Mouse (Mus musculus) C2C12 (cell line): Measurements from ENCODE around the gene Mrps18a. TPM values are rescaled to one million over a fixed set of nuclear protein-coding genes. Genes with fewer than 3 reads are reported as not detected.

ENCODE experiments used
- H3K27me3 ChIP-seq: one replicate; pipeline ENCODE4 v1.6.1; 2011; ENCODE audit not compliant: control insufficient read depth, insufficient read depth, insufficient read length
- H3K36me3 ChIP-seq: one replicate; pipeline ENCODE4 v1.6.1; 2011; ENCODE audit not compliant: control insufficient read depth, insufficient read depth
- H3K4me3 ChIP-seq: one replicate; pipeline ENCODE4 v1.5.1; 2011; ENCODE audit warnings: mild to moderate bottlenecking, control low read depth; ENCODE audit not compliant: poor library complexity, insufficient read depth, severe bottlenecking
- H3K79me2 ChIP-seq: one replicate; pipeline ENCODE4 v1.6.1; 2011; ENCODE audit not compliant: control insufficient read depth, insufficient read depth
- H3K79me3 ChIP-seq: one replicate; pipeline ENCODE4 v1.6.1; 2011; ENCODE audit warnings: low read depth, control low read depth
- H3ac ChIP-seq: one replicate; pipeline ENCODE3; 2011; ENCODE audit warnings: low read depth; ENCODE audit not compliant: control insufficient read depth, insufficient read length
- CEBPB ChIP-seq: IDR thresholded peaks from one replicate; pipeline ENCODE4 v1.6.1; 2011; ENCODE audit warnings: low read depth, mild to moderate bottlenecking, control low read depth, moderate library complexity
- CTCF ChIP-seq: IDR thresholded peaks from one replicate; pipeline ENCODE4 v1.5.1; 2011; ENCODE audit not compliant: control insufficient read depth, insufficient read depth, insufficient read length
- FOSL1 ChIP-seq: IDR thresholded peaks from one replicate; pipeline ENCODE4 v1.8.0; 2011; ENCODE audit warnings: mild to moderate bottlenecking, low read length; ENCODE audit not compliant: poor library complexity, insufficient read depth, severe bottlenecking
- MAX ChIP-seq: IDR thresholded peaks from one replicate; pipeline ENCODE4 v1.6.1; 2011; ENCODE audit warnings: mild to moderate bottlenecking, control low read depth
- MYOD1 ChIP-seq: IDR thresholded peaks from one replicate; pipeline ENCODE4 v1.6.1; 2011; ENCODE audit warnings: low read depth; ENCODE audit not compliant: control insufficient read depth, insufficient read length
- MYOG ChIP-seq: IDR thresholded peaks from one replicate; pipeline ENCODE4 v1.6.1; 2011; ENCODE audit not compliant: control insufficient read depth, insufficient read length; ENCODE audit errors: extremely low read depth
- USF1 ChIP-seq: IDR thresholded peaks from one replicate; pipeline ENCODE4 v1.6.1; 2011; ENCODE audit warnings: low read depth, mild to moderate bottlenecking, control low read depth, moderate library complexity
- polyA plus RNA-seq: library from polyadenylated mRNA; unstranded; fragments of >200 nt; fragmentation: generic; extraction: Trizol; gene quantifications from one replicate; pipeline ENCODE4 v1.2.1, GENCODE M21; 2012; ENCODE audit warnings: missing spikeins

Gene Mrps18a
- polyA plus RNA-seq, 1 experiment = 136 TPM

GRCm38 (mm10) chr17:46117623-46118422 is 7.0 kb downstream of the Mrps18a start:
- Histone ChIP-seq H3ac (no peak overlapping the region), H3K27me3 (no peaks in the 10 kb centered on the region), H3K79me3 (peaks cover 14% of the 10 kb centered on the region), H3K4me3 (no peak overlapping the region), H3K36me3 (peaks cover 39% of the 10 kb centered on the region), H3K79me2 (peaks cover 60% of the 10 kb centered on the region)
- TF ChIP-seq CTCF (no peak), MYOG (no peak), USF1 (no peak), CEBPB (no peak), FOSL1 (no peak), MYOD1 (no peak)

- H3K27me3 ChIP-seq = no peaks in the 10 kb centered on the region
- no peak for TF ChIP-seq FOSL1
- TF ChIP-seq USF1 = no peak
- TF ChIP-seq CEBPB = no peak
- H3K79me2 ChIP-seq = peaks cover 54% of the 10 kb centered on the region
- peaks cover 14% of the 10 kb centered on the region for H3K79me3 ChIP-seq
- H3K4me3 ChIP-seq = no peak overlapping the region
- H3ac ChIP-seq = no peak overlapping the region
- peaks cover 39% of the 10 kb centered on the region for H3K36me3 ChIP-seq
These were observed 7.7 kb downstream of the Mrps18a start for GRCm38 (mm10) chr17:46118423-46118850.

- peaks cover 44% of the 10 kb centered on the region for H3K36me3 ChIP-seq
- H3K4me3 ChIP-seq = no peak overlapping the region
- no peaks in the 10 kb centered on the region for H3K27me3 ChIP-seq
- peaks cover 9% of the 10 kb centered on the region for H3K79me3 ChIP-seq
- H3K79me2 ChIP-seq = peaks cover 42% of the 10 kb centered on the region
- H3ac ChIP-seq = no peak overlapping the region
- no peak for TF ChIP-seq USF1
- no peak for TF ChIP-seq MYOG
- no peak for TF ChIP-seq MYOD1
- no peak for TF ChIP-seq CTCF
- TF ChIP-seq CEBPB = no peak
- TF ChIP-seq MAX = no peak
- no peak for TF ChIP-seq FOSL1
These were observed 8.9 kb downstream of the Mrps18a start for GRCm38 (mm10) chr17:46119641-46120040.

- TF ChIP-seq CEBPB (no peak), MAX (no peak), FOSL1 (no peak), USF1 (no peak), MYOD1 (no peak), CTCF (no peak), MYOG (no peak)
- H3K79me2 ChIP-seq = peaks cover 13% of the 10 kb centered on the region
- H3K79me3 ChIP-seq = peaks cover 1% of the 10 kb centered on the region
- no peaks in the 10 kb centered on the region for H3K27me3 ChIP-seq
- no peak overlapping the region for H3K4me3 ChIP-seq
- H3K36me3 ChIP-seq = peaks cover 61% of the 10 kb centered on the region
- no peak overlapping the region for H3ac ChIP-seq
These were observed 12.0 kb downstream of the Mrps18a start for GRCm38 (mm10) chr17:46122791-46123190.

GRCm38 (mm10) chr17:46123285-46123684 is 12.5 kb downstream of the Mrps18a start:
- no peak overlapping the region for H3K4me3 ChIP-seq
- no peak overlapping the region for H3ac ChIP-seq
- H3K27me3 ChIP-seq = no peaks in the 10 kb centered on the region
- H3K79me2 ChIP-seq = peaks cover 13% of the 10 kb centered on the region
- peaks cover 61% of the 10 kb centered on the region for H3K36me3 ChIP-seq
- H3K79me3 ChIP-seq = peaks cover 1% of the 10 kb centered on the region
- TF ChIP-seq MYOG (no peak), MAX (no peak)

- Histone ChIP-seq H3ac (no peak overlapping the region), H3K27me3 (no peaks in the 10 kb centered on the region), H3K79me2 (peaks cover 13% of the 10 kb centered on the region), H3K79me3 (peaks cover 1% of the 10 kb centered on the region), H3K4me3 (no peak overlapping the region), H3K36me3 (peaks cover 60% of the 10 kb centered on the region)
- TF ChIP-seq CEBPB (no peak), MAX (no peak), MYOG (no peak), USF1 (no peak), CTCF (no peak), MYOD1 (no peak), FOSL1 (no peak)
These were observed 13.3 kb downstream of the Mrps18a start for GRCm38 (mm10) chr17:46123953-46124700.
